ENCODE assay signal across 7 mouse cellular contexts in the genomic region with DNA sequence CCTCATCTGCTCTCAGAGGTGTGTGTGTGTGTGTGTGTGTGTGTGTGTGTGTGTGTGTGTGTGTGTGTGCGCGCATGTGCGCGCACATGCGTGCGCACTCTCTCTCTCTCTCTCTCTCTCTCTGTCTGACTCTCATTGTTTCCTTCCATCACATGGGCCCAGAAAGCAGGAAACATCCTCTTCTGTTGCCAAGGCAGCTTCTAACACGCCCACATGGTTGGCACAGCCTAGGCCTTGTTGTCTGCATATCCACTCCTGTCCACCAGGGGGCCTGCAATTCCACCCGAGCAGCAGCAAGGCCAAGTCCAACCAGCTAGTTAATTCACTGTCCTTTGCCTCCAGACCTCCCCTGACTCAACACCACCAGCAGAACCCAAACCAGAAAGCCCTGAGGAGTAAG. TPM values are rescaled to one million over a fixed set of nuclear protein-coding genes. Genes with fewer than 3 reads are reported as not detected.
DNase-seq lines count a peak whose midpoint lies in the region; ATAC-seq lines count a peak whose summit lies in the region.

No protein-coding gene starts in this region.

- H3K4me3 ChIP-seq in embryonic facial prominence, embryonic 11.5 days (ENCODE audit: low read depth, low read length), result 0 out of 2 replicates have a peak overlapping the region, but pooled peaks have one; percentile 3
- H3K4me3 ChIP-seq in limb, embryonic 10.5 days, result peak overlapping the region; percentile 76
- H3K4me3 ChIP-seq in midbrain, embryonic 14.5 days (replicated peaks; ENCODE audit: low read depth, low read length), result no peak overlapping the region

- H3K27ac ChIP-seq in embryonic facial prominence, embryonic 11.5 days (replicated peaks; ENCODE audit: low read depth, low read length), result no peak overlapping the region
- H3K27ac ChIP-seq in limb, embryonic 10.5 days, result peak overlapping the region; percentile 6; the same call in 1 of the 2 replicates
- H3K27ac ChIP-seq in midbrain, embryonic 14.5 days (replicated peaks; ENCODE audit: low read depth, low read length), result peak overlapping the region; percentile 52; the same call in 1 of the 2 replicates

- peak; percentile 94 for DNase-seq in adrenal gland, postnatal 14 days
- DNase-seq in embryonic facial prominence, embryonic 11.5 days (ENCODE audit: low spot score), result peak; percentile 77
- DNase-seq in kidney, adult 11 months, result peak; percentile 87
- DNase-seq in limb, embryonic 10.5 days (ENCODE audit: low spot score), result peak; percentile 86
- peak; percentile 87 for DNase-seq in midbrain, embryonic 14.5 days
- DNase-seq in spleen, adult 18-20 months, result peak; percentile 71 to 84

- H3K27me3 ChIP-seq in embryonic facial prominence, embryonic 11.5 days (ENCODE audit: control insufficient read depth, insufficient read depth, low read length), result no peaks in the 10 kb centered on the region
- peaks cover 5% of the 10 kb centered on the region; the same call in 1 of the 2 replicates for H3K27me3 ChIP-seq in limb, embryonic 10.5 days (ENCODE audit: low read depth, poor library complexity, severe bottlenecking)
- H3K27me3 ChIP-seq in midbrain, embryonic 14.5 days (ENCODE audit: control insufficient read depth, insufficient read depth, low read length), result no peaks in the 10 kb centered on the region

- no peak overlapping the region; the same call in 1 of the 2 replicates for H3K4me2 ChIP-seq in embryonic facial prominence, embryonic 11.5 days (ENCODE audit: low read depth, low read length)
- H3K4me2 ChIP-seq in midbrain, embryonic 14.5 days (ENCODE audit: low read length), result peak overlapping the region; percentile 79; the same call in 1 of the 2 replicates

- H3K4me1 ChIP-seq in embryonic facial prominence, embryonic 11.5 days (ENCODE audit: control insufficient read depth, insufficient read depth, low read length), result peaks cover 7% of the 10 kb centered on the region
- H3K4me1 ChIP-seq in limb, embryonic 10.5 days, result peaks cover 46% of the 10 kb centered on the region
- peaks cover 29% of the 10 kb centered on the region for H3K4me1 ChIP-seq in midbrain, embryonic 14.5 days (ENCODE audit: control insufficient read depth, insufficient read depth, low read length)

- WGBS in embryonic facial prominence, embryonic 11.5 days, result 44% methylated on average over 6 of the region's 8 CpGs
- 39% methylated on average over 8 of the region's 8 CpGs for WGBS in limb, embryonic 10.5 days
- WGBS in midbrain, embryonic 14.5 days, result 45% methylated on average over 8 of the region's 8 CpGs

- no peak overlapping the region for H3K9ac ChIP-seq in embryonic facial prominence, embryonic 11.5 days (replicated peaks; ENCODE audit: low read length)
- no peak overlapping the region for H3K9ac ChIP-seq in midbrain, embryonic 14.5 days (replicated peaks; ENCODE audit: low read length)

- ATAC-seq in embryonic facial prominence, embryonic 11.5 days (replicated peaks; ENCODE audit: insufficient number of reproducible peaks, low FRiP score, low TSS enrichment, low read depth), result no peak
- ATAC-seq in granulocyte monocyte progenitor cell, adult 5-6 weeks (replicated peaks; ENCODE audit: poor library complexity, severe bottlenecking), result peak; percentile 61
- ATAC-seq in midbrain, embryonic 14.5 days (ENCODE audit: low FRiP score, low TSS enrichment), result peak; percentile 28; the same call in 1 of the 2 replicates

- no peaks in the 10 kb centered on the region for H3K9me3 ChIP-seq in embryonic facial prominence, embryonic 11.5 days (replicated peaks; ENCODE audit: control insufficient read depth, low read length)
- H3K9me3 ChIP-seq in limb, embryonic 10.5 days (replicated peaks), result no peaks in the 10 kb centered on the region
- no peaks in the 10 kb centered on the region for H3K9me3 ChIP-seq in midbrain, embryonic 14.5 days (ENCODE audit: control insufficient read depth, low read length)

- peaks cover 13% of the 10 kb centered on the region for H3K36me3 ChIP-seq in embryonic facial prominence, embryonic 11.5 days (replicated peaks; ENCODE audit: control insufficient read depth, insufficient read depth, low read depth, low read length)
- peaks cover 40% of the 10 kb centered on the region for H3K36me3 ChIP-seq in limb, embryonic 10.5 days
- peaks cover 31% of the 10 kb centered on the region for H3K36me3 ChIP-seq in midbrain, embryonic 14.5 days (ENCODE audit: control insufficient read depth, insufficient read depth, low read length)

RNA-seq across cellular contexts. Expression of a gene that starts 2.0 kb away (rescaled TPM):
- 10.0 and 10.9 TPM in 2 replicates for total RNA-seq in adrenal gland, postnatal 14 days (2021)
- 24.1 and 27.1 TPM in 2 replicates for polyA plus RNA-seq in embryonic facial prominence, embryonic 11.5 days (2014; fragmentation: Nextera tagmentation; extraction: Ambion mirVana)
- 1.3 and 2.0 TPM in 2 replicates for total RNA-seq in granulocyte monocyte progenitor cell, adult 5-6 weeks (2014; fragmentation: Nextera tagmentation)
- total RNA-seq in granulocyte monocyte progenitor cell, adult 5-6 weeks (2017), result 3.8 and 4.7 TPM in 2 replicates
- 15.8 and 27.5 TPM in 2 replicates for polyA plus RNA-seq in limb, embryonic 10.5 days (2016; fragmentation: Nextera tagmentation; extraction: Ambion mirVana)
- polyA plus RNA-seq in midbrain, embryonic 14.5 days (2014; fragmentation: Nextera tagmentation; extraction: Ambion mirVana), result 9.9 and 12.1 TPM in 2 replicates

RNA-seq across cellular contexts. Expression of a gene that starts 5.9 kb away (rescaled TPM):
- total RNA-seq in adrenal gland, postnatal 14 days (2021), result 53.7 and 60.7 TPM in 2 replicates
- polyA plus RNA-seq in embryonic facial prominence, embryonic 11.5 days (2014; fragmentation: Nextera tagmentation; extraction: Ambion mirVana), result 84.8 and 104 TPM in 2 replicates
- total RNA-seq in granulocyte monocyte progenitor cell, adult 5-6 weeks (2014; fragmentation: Nextera tagmentation), result 87.6 and 100 TPM in 2 replicates
- 34.3 and 37.4 TPM in 2 replicates for total RNA-seq in granulocyte monocyte progenitor cell, adult 5-6 weeks (2017)
- polyA plus RNA-seq in limb, embryonic 10.5 days (2016; fragmentation: Nextera tagmentation; extraction: Ambion mirVana), result 79.0 and 85.8 TPM in 2 replicates
- 108 and 114 TPM in 2 replicates for polyA plus RNA-seq in midbrain, embryonic 14.5 days (2014; fragmentation: Nextera tagmentation; extraction: Ambion mirVana)

RNA-seq across cellular contexts. Expression of a gene that starts 7.3 kb away (rescaled TPM):
- total RNA-seq in adrenal gland, postnatal 14 days (2021), result 170 and 174 TPM in 2 replicates
- 405 and 441 TPM in 2 replicates for polyA plus RNA-seq in embryonic facial prominence, embryonic 11.5 days (2014; fragmentation: Nextera tagmentation; extraction: Ambion mirVana)
- total RNA-seq in granulocyte monocyte progenitor cell, adult 5-6 weeks (2014; fragmentation: Nextera tagmentation), result 248 and 296 TPM in 2 replicates
- total RNA-seq in granulocyte monocyte progenitor cell, adult 5-6 weeks (2017), result 111 and 115 TPM in 2 replicates
- polyA plus RNA-seq in limb, embryonic 10.5 days (2016; fragmentation: Nextera tagmentation; extraction: Ambion mirVana), result 472 and 529 TPM in 2 replicates
- polyA plus RNA-seq in midbrain, embryonic 14.5 days (2014; fragmentation: Nextera tagmentation; extraction: Ambion mirVana), result 325 and 336 TPM in 2 replicates

RNA-seq across cellular contexts. Expression of a gene that starts 35.0 kb away (rescaled TPM):
- 105 and 107 TPM in 2 replicates for total RNA-seq in adrenal gland, postnatal 14 days (2021)
- polyA plus RNA-seq in embryonic facial prominence, embryonic 11.5 days (2014; fragmentation: Nextera tagmentation; extraction: Ambion mirVana), result 78.1 and 81.8 TPM in 2 replicates
- 150 and 177 TPM in 2 replicates for total RNA-seq in granulocyte monocyte progenitor cell, adult 5-6 weeks (2014; fragmentation: Nextera tagmentation)
- total RNA-seq in granulocyte monocyte progenitor cell, adult 5-6 weeks (2017), result 128 and 145 TPM in 2 replicates
- 112 and 113 TPM in 2 replicates for polyA plus RNA-seq in limb, embryonic 10.5 days (2016; fragmentation: Nextera tagmentation; extraction: Ambion mirVana)
- 37.5 and 51.8 TPM in 2 replicates for polyA plus RNA-seq in midbrain, embryonic 14.5 days (2014; fragmentation: Nextera tagmentation; extraction: Ambion mirVana)

RNA-seq across cellular contexts. Expression of a gene that starts 41.9 kb away (rescaled TPM):
- 0.44 and 4.5 TPM in 2 replicates for total RNA-seq in adrenal gland, postnatal 14 days (2021)
- 0.53 and 0.56 TPM in 2 replicates for polyA plus RNA-seq in embryonic facial prominence, embryonic 11.5 days (2014; fragmentation: Nextera tagmentation; extraction: Ambion mirVana)
- 12.8 and 16.4 TPM in 2 replicates for total RNA-seq in granulocyte monocyte progenitor cell, adult 5-6 weeks (2014; fragmentation: Nextera tagmentation)
- total RNA-seq in granulocyte monocyte progenitor cell, adult 5-6 weeks (2017), result 7.0 and 8.8 TPM in 2 replicates
- 0.70 and 1.1 TPM in 2 replicates for polyA plus RNA-seq in limb, embryonic 10.5 days (2016; fragmentation: Nextera tagmentation; extraction: Ambion mirVana)
- 0.30 and 0.33 TPM in 2 replicates for polyA plus RNA-seq in midbrain, embryonic 14.5 days (2014; fragmentation: Nextera tagmentation; extraction: Ambion mirVana)
